Mouse (Mus musculus): ENCODE measurements around the gene Slc26a10.
"Not testable (repeated sequence)": the region's sequence is repeated elsewhere in the genome, so short reads cannot be mapped to it uniquely, and the experiment has no call there.

Gene Slc26a10

DNA sequence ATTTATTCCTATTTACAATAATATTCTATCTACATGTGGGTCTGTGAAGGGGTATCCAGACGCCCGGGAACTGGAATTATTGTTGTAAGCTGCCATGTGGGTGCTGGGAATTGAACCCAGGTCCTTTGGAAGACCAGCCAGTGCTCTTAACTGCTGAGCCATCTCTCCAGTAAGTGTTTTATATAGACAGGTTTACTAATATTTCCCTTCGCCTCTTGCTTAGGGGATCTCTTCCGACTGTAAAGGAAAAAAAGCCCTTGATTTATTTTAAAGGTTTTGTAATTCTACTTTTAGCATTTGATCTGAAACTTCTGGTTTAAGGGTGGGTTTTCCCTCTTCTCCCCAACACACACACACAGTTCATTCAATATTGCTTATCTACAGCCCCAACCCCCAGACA is 16.3 kb downstream of the Slc26a10 start:
- DNase-seq (ENCODE audit: low read depth, low spot score), result no peak

GRCm38 (mm10) chr10:127162771-127163261 is 17.6 kb downstream of the Slc26a10 start:
- not testable (repeated sequence) for DNase-seq (ENCODE audit: low read depth, low spot score)

DNA sequence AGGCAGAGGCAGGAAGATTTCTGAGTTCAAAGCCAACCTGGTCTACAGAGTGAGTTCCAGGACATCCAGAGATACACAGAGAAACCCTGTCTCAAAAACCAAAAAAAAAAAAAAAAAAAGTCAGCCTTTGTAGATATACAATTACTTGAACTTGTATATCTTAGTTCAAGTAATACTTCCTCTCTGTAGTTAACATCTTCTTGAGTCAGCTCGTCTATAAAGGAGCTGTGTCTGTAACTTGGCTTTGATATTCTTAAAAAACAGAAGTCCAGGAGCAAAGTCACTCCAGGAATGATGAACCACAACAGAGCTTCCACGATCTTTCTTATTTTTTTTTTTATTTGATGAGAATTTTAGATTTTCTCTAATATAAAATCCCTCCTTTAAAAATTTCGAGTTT is 19.7 kb downstream of the Slc26a10 start:
- DNase-seq (ENCODE audit: low read depth, low spot score), result no peak

DNA sequence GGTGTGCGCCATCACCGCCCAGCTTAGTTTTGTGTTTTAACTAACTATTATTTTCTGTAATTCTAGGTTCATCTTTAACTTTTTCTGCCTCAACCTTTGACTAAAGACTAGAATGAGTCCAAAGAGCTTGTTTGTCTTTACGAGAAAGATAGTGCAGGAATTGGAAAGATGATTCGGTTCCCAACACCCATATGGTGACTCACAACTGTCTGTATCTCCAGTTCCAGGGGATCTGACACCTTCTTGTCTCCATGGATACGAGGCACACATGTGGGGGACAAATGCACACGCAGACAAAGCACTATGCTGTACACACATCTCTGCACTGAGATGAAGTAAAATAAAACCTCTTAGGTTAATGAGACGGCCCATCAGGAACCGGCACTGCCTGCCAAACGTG is 20.4 kb downstream of the Slc26a10 start:
- DNase-seq (ENCODE audit: low read depth, low spot score), result no peak

DNA sequence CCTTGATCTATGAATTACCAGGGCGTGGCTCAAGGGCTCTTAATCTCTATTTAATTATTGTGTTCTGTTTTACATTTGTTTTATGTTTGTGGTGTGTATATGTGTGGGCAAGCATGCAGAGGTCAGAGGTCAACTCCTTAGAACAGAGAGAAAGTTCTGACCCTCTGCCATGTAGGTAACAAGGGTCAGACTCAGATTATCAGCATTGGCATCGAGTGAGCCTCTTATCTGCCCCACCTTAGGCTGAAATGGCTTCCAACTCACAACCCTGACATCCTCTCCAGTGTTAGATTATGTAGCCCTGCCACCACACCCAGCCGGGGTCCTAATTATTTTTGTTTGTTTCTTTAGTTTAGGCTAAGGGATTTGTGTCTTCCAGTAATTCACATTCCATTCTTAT is 22.0 kb downstream of the Slc26a10 start:
- no peak for DNase-seq (ENCODE audit: low read depth, low spot score)

- DNase-seq (ENCODE audit: low read depth, low spot score), result no peak
Observed at GRCm38 (mm10) chr10:127156511-127156910, 23.9 kb downstream of the Slc26a10 start.

DNA sequence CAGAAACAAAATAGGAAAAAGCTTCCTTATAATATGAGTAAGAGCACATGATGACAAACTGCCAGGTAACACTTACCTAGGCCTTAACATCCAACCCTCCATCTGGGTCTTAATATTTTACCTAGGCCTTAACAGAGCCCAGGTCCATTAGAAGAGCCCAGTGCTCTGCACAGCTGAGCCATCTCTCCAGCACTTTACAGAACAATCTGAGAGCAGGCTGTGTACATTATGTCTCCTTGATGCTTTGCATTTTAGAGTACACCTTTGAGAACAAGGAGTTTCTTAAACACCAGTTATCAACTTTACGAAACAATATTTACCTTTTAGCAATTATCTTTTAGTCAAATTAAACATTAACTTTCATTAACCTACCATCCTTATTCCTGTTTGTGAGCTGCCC is 24.4 kb downstream of the Slc26a10 start:
- no peak for DNase-seq (ENCODE audit: low read depth, low spot score)

DNA sequence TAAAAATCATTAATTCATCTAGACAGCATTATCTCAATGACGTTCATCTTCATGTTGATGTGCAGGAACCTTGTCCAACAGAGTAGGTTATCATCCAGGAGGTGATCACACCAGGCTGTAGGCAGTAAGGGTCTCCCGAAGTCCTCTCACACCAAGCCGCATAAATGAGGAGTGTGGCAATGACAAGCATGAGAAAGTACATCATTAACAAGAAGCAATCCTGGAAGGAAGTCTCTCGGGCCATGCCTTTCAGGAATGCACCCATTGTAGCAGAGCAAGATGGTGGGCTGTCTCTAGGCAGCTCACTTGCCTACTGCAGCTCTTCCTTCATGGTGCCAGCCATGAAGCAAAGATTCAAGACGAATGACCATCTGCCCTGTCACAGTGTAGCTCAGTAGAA is 25.8 kb downstream of the Slc26a10 start:
- DNase-seq (ENCODE audit: low read depth, low spot score), result no peak

GRCm38 (mm10) chr10:127154241-127154640 is 26.2 kb downstream of the Slc26a10 start:
- no peak for DNase-seq (ENCODE audit: low read depth, low spot score)

- no peak for DNase-seq (ENCODE audit: low read depth, low spot score)
Observed at GRCm38 (mm10) chr10:127153323-127153722, 27.1 kb downstream of the Slc26a10 start.

DNA sequence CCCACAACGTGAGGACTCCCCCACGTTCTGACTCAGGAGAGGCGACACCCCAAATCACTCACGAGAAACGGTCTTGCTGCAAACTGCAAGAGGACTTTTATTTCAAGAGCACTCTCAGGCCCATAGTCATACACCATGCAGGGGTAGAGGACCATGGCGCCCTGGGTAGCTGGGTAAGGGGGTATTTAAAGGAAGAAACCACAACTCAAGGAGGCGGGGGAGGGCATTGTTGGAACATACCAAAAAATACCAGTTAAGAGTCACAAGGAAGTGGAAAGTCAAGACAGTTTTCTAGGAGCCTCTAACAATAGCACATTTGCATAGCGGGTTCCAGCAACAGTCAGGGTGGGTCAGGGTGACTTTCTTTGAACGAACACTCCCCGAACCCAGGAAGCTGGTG is 27.9 kb downstream of the Slc26a10 start:
- DNase-seq (ENCODE audit: low read depth, low spot score), result not testable (repeated sequence)

DNA sequence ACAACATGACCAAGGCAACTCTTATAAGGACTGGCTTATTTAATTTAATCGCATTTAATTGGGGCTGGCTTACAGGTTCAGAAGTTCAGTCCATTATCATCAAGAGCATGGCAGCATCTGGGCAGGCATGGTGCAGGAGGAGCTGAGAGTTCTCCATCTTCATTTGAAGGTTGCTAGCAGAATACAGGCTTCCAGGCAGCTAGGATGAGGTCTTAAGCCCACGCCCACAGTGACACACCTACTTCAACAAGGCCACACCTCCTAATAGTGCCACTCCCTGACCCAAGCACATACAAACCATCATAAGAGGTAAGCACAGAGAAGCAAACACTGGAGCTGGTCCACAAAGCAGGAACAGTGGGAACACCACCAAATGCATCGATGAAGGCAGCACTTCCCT is 29.2 kb downstream of the Slc26a10 start:
- not testable (repeated sequence) for DNase-seq (ENCODE audit: low read depth, low spot score)

- no peak for DNase-seq (ENCODE audit: low read depth, low spot score)
Observed at GRCm38 (mm10) chr10:127150471-127150872, 30.0 kb downstream of the Slc26a10 start.

GRCm38 (mm10) chr10:127147135-127147534 is 33.3 kb downstream of the Slc26a10 start:
- no peak for DNase-seq (ENCODE audit: low read depth, low spot score)

GRCm38 (mm10) chr10:127145303-127145702 is 35.1 kb downstream of the Slc26a10 start:
- DNase-seq (ENCODE audit: low read depth, low spot score), result no peak

- DNase-seq (ENCODE audit: low read depth, low spot score), result no peak
Observed at GRCm38 (mm10) chr10:127144536-127144935, 35.9 kb downstream of the Slc26a10 start.

DNA sequence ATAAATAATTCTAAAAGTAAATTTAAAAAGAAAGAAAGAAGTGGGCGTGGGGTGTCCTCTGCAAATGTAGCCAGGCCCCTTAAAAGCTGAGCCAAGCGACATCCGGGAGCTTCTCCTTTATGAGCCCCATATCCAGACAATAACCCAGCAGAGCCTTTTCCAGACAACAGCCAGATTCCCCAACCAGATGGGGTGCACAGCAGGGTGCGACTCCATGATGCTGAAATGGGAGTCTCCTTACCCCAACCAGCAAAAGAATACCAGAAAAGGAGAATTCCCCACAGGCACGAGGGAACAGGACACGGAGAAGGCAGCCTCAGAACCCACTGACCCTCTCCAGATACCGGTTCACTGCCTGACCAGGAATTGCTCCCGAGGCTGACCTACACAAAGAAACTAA is 37.2 kb downstream of the Slc26a10 start:
- DNase-seq (ENCODE audit: low read depth, low spot score), result no peak

DNA sequence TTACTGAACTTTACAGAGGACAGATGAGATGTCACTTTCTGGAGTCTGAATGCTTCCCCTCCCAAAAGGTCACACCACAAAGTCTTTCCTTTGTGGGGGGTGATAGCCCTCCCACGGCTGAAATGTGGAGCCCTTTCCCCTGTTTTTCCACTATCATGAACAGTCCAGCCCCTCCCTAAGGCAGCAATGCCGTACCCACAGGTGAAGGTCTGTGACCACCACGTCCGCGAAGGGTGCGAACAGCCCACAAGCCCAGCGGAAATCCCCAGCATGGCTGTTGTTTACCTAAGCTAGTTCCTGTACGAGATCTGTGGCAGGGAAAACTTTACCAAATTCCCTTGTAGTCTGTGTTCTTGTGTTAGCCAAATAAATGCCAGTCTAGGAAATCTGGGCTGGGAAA is 38.9 kb downstream of the Slc26a10 start:
- no peak for DNase-seq (ENCODE audit: low read depth, low spot score)

DNA sequence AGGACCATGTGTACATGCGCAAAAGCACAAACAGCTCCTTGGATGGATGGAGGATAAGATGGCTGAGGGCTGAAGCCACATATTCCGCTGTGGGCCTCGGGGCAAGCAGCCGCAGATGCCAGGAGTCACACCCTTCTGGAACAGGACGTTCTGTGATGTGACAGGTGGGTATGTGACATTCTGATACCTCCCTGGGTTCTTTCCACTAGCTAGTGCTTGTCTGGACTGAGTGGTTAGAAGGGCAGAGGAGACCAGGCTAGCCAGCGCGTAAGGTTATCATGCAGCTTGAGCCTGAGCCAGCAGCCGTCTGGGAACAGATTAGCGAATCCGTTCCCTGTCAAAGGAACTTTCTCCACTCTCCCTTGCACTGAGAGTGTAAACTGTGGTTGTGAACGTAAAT is 39.5 kb downstream of the Slc26a10 start:
- DNase-seq (ENCODE audit: low read depth, low spot score), result no peak

DNA sequence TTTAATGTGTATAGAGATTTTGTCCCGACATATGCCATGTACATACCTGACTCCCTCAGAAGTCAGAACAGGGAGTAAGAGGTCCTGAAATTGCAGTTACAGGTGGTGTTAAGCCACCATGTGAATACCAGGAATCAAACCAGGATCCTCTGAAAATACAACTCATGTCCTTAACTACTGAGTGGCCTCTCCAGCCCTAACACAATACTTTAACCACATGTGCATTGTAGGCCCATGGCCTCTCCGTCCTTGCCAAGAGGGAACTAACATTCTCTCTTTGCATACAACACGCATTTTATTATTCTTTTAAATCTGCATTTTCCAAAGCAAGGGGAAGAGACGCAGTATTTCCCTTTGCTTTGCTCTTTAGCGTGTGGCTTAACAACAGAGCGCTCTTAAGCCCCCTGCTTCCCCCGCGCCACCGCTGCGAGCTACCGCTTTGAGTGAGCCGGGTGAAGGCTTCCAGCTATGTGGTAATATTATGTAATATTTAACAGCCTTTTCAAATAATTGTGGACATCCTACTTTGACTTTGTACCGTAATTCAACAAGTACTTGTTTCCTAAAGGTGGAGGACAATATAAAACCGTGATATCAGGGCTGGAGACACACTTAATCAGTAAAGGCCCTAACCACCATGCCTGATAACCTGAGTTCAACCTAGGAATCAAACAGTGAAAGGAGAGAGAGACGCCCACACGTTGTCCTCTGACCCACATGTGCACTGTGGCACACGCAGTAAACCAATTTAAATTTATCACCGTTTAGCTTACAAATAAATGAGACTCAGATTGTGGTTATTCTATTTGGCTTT is 41.9 kb downstream of the Slc26a10 start:
- DNase-seq (ENCODE audit: low read depth, low spot score), result no peak

GRCm38 (mm10) chr10:127137896-127138295 is 42.5 kb downstream of the Slc26a10 start:
- no peak for DNase-seq (ENCODE audit: low read depth, low spot score)

- DNase-seq (ENCODE audit: low read depth, low spot score), result no peak
Observed at GRCm38 (mm10) chr10:127136510-127136909, 43.9 kb downstream of the Slc26a10 start.

DNA sequence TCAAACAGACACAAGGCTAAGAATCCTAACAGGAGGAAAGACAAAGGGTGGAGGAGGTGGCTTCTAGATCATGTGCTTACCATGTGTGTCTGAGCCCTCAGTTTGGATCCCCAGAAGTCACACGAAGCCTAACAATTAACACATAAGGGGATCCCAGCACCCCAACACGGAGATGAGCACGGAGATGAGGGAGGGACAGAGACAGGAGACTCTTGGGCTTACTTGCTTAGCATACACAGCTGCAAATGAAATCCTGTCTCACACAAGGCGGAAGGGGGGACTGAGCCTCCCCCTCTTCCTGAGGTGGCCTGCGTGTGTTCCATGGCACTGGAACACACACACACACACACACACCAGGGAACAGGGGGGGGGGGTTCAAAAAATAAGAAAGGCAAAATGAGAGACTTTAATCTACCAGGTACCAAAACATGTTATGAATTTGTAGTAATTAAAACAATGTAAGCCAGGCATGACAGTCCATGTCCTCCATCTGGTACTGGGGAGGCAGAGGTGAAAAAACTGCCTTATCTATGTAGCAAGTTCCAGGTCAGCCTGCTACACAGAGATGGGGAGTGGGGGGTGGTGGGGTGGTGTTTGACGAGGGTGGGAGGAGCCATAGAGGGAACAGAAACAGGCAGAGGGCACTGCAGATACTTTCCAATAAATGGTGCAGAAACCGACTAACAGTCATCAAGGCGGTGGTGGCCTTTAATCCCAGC is 45.2 kb downstream of the Slc26a10 start:
- DNase-seq (ENCODE audit: low read depth, low spot score), result no peak

All from forelimb bud, embryonic 11.5 days (tissue).